Mouse (Mus musculus) cerebellum, adult 2 months (tissue): ENCODE data around the gene Fam126b.

Experiments
- CTCF ChIP-seq: fragments of 200-500 bp; IDR thresholded peaks from 2 replicates; pipeline ENCODE4 v1.5.1; 2011; ENCODE audit warnings: low read depth, mild to moderate bottlenecking, control low read depth, low read length, moderate library complexity, borderline replicate concordance; ENCODE audit not compliant: insufficient read depth
- POLR2A ChIP-seq: fragments of 200-500 bp; IDR thresholded peaks from 2 replicates; pipeline ENCODE4 v1.6.1; 2011; ENCODE audit warnings: low read length, control low read depth, borderline replicate concordance; ENCODE audit not compliant: insufficient read depth

- no peak for TF ChIP-seq CTCF
- no peak for TF ChIP-seq POLR2A
Measured at GRCm38 (mm10) chr1:58570437-58570836, 15.7 kb downstream of the Fam126b start.
